Mouse (Mus musculus) spleen, adult 18-20 months (tissue): ENCODE data around the gene Tspan10.
"Not testable (repeated sequence)": the region's sequence is repeated elsewhere in the genome, so short reads cannot be mapped to it uniquely, and the experiment has no call there.

Source experiments
- DNase-seq, 2 experiments: peaks; one replicate each; pipeline ENCODE4 v3.0.0; 2022; ENCODE audit warnings: mixed read lengths in 2 of 2

Tspan10 gene

GRCm38 (mm10) chr11:120442344-120442743 is at the start of gene Tspan10:
Tspan10 (plus strand) TSS chr11:120442644.
- no peak for DNase-seq

DNA sequence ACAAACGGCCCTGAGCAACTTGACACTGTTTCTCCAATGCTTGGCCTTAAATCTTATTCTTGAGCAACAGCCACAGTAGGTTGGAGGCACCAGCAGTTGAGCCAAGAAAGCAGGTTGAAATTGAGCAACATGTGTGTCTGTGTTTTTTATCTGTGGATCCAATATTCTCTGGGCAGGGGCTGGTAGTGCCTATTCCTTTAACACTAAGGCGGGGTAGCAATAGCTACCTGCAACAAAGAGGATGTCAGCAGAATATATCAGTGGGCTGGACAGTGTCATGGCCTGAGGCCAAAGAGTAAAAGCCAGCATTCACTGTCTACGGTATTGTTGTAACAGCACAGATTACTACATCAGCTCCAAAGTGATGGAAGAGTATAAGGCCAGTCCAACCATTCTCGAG is 46.8 kb upstream of the Tspan10 start:
- no peak for DNase-seq

GRCm38 (mm10) chr11:120397602-120398001 is 44.8 kb upstream of the Tspan10 start:
- DNase-seq, result no peak

DNA sequence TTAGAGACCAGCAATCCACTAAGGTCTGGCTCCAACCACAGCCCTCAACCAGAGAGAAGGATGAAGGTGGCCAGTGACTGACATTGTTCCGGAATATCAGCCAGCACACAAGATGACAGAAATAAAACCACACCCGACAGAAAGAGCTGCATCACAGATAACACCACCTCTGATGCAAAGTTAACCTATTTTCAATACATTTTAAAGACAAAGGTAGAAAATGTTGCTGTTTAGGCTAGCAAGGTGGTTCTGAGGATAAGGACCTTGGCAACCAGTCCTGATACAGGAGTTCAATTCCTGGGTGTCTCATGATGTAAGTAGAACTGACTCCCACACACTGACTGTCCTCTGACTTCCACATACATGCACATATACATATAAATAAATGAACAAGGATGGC is 43.1 kb upstream of the Tspan10 start:
- DNase-seq, result no peak

DNA sequence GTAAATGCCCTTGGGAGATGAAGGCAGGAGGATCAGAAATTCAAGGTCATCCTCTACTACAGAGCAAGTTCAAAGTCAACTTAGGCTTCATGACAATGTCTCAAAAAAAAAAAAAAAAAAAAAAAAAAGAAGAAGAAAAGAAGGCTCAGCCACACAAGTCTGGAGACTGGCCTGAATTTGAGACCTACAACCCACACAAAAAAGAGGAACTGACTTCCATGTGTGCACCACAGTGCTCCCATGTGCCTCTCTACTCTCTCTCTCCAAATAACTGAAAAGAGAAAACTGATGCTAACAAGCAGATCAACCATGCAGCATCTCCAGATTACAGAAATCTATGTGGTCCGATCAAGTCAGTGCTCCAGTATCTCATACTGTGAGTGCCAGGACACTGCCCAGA is 37.6 kb upstream of the Tspan10 start:
- no peak for DNase-seq

- no peak for DNase-seq
Observed at GRCm38 (mm10) chr11:120405867-120406266, 36.6 kb upstream of the Tspan10 start.

DNA sequence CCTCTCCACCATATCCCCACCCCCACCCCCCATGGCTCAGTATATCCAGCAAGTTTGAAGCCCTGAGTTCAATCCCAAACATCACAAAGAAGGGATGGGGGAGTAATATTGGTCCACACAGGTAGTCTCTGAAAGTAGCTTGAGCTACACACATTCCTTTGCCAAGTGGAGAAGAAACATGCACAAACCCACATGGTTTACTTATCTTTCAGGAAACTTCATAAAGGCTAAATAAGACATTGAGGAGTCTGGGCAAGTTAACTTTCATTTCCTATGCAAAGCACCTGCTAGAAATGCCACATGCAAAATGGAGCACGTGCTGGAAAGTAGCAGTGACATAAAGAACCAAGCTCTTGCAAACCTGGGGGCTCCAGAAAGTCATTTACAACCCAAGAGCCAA is 36.0 kb upstream of the Tspan10 start:
- DNase-seq, result no peak

GRCm38 (mm10) chr11:120413621-120414020 is 28.8 kb upstream of the Tspan10 start:
- DNase-seq, result not testable (repeated sequence)

DNA sequence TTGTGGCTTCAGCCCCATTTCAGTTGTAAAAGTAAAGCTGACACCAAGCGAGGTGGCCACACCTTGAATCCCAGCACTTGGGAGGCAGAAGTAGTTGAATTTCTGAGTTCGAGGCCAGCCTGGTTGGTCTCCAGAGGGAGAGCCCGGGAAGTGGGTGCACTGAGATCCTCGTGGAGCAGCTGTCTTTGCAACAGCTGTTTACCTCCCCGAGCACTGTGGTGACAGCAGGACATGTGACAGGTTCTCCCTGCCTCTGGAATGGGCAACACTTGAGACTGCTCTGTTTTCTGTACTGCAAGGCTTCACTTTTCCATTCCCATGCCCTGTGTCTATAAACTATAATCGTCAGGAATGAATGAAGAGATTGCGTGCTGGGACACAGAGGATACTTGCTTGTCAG is 24.6 kb upstream of the Tspan10 start:
- DNase-seq, result no peak

DNA sequence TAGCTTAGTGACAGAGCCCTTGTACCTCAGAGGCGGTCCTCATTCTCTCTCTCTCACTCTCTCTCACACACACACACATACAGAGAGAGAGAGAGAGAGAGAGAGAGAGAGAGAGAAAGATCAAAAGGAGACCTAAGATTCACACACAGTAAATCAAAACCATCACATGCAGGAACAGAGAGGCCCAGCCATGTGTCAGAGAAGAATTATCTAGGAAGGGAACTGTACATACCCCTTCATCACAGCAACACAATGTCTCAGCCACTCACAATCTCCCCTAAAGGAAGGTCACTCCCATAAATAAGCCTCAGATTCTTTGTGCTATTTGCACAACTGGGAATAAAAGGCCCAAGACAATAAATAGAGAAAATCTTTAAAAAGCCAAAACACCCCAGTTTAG is 23.9 kb upstream of the Tspan10 start:
- no peak for DNase-seq

DNA sequence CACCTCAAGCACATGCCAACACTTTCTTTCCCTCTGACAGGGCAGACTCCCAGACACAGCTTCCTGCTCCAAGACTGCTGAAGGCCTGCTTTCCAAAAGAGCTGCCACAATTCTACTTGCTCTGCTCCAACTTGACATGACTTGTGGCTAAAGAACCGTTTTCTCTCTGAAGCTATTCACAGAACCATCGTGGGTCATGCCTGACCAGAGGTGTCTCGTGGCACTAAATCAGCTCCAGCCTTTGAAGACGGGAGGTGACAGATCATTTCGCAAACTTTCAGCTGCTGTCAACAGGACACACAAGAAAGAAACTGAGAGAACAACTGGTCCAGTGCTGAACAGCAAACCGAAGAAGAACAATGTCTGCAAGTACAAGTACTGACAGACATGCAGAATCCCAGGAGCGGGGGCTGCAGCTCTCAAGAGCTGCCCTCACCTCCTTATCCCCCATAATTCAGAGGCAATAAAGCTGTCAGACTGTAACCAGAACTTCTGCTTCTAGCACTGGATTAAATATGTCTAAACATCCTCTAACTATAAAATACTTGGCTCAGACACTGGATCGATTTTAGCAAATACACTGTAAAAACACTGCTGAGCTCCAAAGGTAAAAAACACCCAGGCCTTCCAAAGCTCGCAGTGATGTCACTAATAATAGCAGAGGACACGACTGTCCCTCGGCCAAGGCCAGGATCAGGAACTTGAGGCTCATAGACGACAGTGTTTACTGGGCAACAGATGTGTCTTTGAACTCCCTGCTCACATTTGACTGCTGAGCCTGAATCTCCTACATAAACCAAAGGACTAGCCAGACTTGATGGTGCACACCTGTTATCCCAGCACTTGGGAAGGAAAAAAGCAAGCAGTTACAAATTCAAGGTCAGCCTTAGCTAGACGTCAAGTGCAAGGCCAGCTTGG is 19.5 kb upstream of the Tspan10 start:
- DNase-seq, result no peak

DNA sequence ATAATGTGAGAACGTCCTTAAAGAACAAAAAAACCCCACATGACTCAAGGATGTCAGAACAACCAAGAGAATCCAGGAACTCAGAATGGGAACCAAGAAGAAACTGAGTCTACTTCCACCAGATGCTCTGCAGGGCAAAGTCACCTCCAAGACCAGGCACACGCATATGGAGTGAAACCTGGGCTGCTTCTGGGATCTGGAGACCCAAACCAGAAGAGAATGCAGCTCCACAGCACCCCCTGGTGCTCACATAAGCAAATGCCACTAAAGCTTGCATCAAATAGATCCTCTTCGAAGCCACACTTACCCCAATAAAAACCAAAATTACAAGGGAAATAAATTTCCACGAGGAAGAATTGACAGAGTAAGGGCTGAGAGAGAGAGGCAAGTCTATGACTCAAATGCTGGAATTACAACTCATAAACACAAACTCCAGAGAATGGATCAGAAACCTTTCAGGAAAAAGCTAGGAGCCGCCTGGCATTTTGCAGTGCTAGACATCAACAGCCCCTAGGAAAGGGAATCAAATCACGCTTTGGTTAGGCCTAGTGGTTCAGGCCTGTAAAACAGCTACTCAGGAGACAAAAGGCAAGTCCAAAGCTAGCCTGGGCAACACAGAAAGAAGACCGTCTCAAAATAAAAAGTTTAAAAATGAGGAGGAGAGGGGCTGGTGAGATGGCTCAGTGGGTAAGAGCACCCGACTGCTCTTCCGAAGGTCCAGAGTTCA is 18.7 kb upstream of the Tspan10 start:
- peak; percentile 17 to 66 for DNase-seq

DNA sequence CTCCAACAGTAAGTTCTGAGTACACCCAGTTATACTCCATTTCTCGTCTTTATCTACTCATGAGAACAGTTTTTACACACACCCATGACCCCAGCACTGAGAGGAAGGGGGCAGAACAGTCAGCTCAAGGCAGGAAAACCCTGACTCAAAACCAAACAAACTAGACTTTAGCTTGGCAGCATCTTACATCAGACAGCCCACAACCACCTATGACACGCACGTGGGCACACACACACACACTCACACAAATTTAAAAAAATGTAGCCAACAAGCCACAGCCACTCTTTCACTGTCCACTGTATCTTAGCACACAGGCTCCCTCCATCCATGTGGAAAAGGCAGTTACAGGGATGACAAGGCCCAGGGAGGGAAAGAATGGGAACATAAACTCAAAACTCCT is 15.7 kb upstream of the Tspan10 start:
- DNase-seq, result no peak

GRCm38 (mm10) chr11:120437152-120437856 is 5.1 kb upstream of the Tspan10 start, which contains the start of gene Nploc4:
Nploc4 (minus strand) TSS chr11:120437708.
- DNase-seq, result peak; percentile 74 to 87

DNA sequence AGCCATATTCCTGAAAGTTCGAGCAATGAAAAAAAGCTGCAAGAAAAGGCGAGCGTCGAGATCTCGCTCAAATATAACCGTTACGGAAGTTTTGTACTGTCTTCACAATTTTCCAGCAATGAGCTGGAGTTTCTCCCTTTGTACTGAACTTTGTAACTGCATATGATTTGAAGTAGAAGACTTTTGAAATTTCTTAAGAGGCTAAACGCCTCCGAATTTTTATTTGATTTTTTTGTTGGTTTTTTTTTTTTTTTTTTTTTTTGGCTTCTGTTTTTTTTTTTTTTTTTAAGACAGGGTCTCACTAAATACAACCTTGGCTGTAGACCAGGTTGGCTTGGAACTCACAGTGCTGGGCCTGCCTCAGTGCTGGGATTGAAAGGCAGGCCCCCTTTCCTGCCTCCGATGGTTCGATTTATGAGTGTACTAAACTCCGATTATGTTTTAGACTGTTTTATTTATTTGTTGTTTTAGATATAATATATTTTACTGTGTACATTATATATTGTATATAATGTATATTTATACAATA is 4.5 kb upstream of the Tspan10 start:
- DNase-seq, result no peak

DNA sequence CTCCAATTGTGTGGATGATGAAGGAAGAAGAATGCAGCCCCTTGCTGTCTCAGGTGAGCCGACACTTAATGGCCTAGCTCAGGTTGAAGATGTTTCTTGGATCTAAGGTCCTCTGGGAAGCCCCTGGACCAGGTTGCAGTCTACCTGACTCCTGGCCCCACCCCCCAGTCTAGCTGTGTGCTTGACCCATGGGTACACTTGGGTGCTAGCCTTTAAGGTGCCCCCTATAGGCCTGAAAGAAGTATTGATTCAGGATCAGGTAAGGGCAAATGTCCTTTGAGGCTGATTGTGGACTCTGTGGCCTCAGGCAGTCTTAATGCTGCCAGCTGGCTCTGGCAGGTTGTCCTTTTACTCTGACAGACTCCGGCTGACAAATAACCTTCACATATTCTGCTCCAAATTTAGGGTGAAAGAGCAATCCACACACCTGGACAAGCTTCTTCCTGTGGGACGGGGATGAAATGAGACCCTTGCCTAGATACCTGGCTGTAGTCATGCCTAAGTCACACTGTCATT is 379 bp downstream of the Tspan10 start:
- no peak for DNase-seq

DNA sequence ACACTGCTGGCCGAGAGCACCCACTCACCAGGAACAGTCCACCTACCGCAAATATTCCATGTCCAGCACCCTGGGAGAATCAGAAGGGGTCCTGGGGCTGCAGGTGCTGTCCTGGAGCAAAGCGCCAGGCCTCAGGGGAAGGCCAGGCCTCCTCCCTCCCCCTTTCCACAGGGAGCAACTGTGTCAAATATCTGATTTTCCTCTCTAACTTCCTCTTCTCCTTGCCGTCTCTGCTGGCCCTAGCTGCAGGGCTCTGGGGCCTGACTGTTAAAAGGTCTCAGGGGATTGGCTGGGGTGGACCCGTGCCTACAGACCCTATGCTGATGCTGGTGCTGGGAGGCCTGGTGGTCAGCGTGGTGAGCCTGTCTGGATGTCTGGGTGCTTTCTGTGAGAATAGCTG is 1.7 kb downstream of the Tspan10 start:
- no peak for DNase-seq

- DNase-seq, result no peak
Observed at GRCm38 (mm10) chr11:120445475-120445874, 3.0 kb downstream of the Tspan10 start.

- no peak for DNase-seq
Observed at GRCm38 (mm10) chr11:120447179-120447578, 4.7 kb downstream of the Tspan10 start.

DNA sequence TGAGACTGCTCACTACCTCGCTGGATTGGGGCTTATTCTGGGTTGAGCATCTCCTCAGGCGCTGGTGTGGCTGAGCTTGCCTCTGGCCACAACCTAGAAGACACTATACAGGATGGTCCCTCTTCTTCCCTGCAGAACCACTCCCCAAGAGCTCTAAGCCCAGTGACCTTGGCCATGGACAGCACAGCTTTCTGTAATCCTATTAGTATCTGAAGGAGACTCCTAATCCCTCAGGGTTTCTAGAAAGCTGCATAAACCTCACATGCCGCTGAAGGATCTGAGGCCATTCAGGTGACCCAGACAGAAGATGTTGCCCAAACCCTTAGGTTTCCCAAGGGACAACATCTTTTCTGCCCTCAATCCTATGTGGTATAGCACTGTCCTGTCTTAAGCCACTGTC is 9.8 kb downstream of the Tspan10 start:
- no peak for DNase-seq

DNA sequence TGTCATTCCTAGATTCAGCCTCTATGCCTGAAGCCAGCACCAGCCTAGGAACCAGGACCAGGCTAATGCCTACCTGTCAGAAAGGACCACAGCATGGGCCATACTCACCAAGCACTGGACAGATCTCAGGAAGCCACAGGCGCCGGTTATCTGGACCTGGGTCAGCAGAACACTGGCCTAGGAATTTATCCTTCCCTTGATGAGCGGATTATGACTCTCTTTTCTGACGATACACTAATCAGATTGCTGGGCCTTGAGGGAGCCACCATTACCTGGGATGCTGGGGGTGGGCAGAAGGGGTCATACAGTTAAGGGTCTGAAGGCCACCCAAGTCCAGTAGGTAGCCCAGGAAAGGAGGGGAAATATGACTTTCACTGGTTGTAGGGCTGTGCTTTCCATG is 10.9 kb downstream of the Tspan10 start, which contains the start of gene Pde6g:
Pde6g (minus strand) TSS at position 195 of the 400 bp plus-strand sequence.
- DNase-seq, result no peak

DNA sequence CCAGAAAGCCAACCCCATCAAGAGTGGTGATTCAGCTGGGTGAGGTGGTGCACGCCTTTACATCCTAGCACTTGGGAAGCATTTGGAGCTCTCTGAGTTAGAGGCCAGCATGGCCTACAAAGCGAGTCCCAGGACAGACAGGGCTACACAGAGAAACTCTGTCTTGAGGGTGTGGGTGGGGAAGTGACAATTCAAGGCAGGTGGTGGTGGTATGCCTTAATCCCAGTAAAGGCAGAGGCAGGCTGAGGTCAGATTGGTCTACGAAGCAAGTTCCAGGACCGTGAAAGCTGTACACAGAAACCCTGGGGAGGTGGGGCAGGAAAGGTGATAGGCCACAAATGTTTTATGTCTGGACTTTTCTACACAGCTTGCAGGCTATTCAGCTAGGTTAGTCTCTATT is 12.5 kb downstream of the Tspan10 start:
- no peak for DNase-seq

GRCm38 (mm10) chr11:120455413-120455812 is 13.0 kb downstream of the Tspan10 start:
- DNase-seq, result no peak
